33 mouse cellular contexts compared by ENCODE assay signal in genomic region chr13:40645646-40646045, GRCm38 (mm10).
"Had no signal": no experiment of that assay in that cellular context is flagged by ENCODE, and none has a peak within 500 bp of the region (broad histone marks: within the 10 kb centered on the region; RNA-seq: fewer than 3 reads in every experiment).

No protein-coding gene starts in this region.

- H3K4me1 ChIP-seq: heart, embryonic 15.5 days had no signal

- H3K27ac ChIP-seq: heart, embryonic 10.5 days; heart, embryonic 13.5 days; heart, embryonic 15.5 days; hindbrain, embryonic 10.5 days; hindbrain, embryonic 12.5 days; hindbrain, embryonic 13.5 days; hindbrain, embryonic 14.5 days; hindbrain, embryonic 15.5 days; hindbrain, postnatal 0 days; intestine, embryonic 15.5 days; kidney, embryonic 15.5 days; kidney, postnatal 0 days; layer of hippocampus, adult 2 months had no signal

- H3K27me3 ChIP-seq: heart, embryonic 13.5 days; heart, embryonic 15.5 days; hindbrain, embryonic 12.5 days; hindbrain, embryonic 15.5 days; intestine, embryonic 15.5 days; kidney, embryonic 15.5 days had no signal

- H3K36me3 ChIP-seq: heart, embryonic 10.5 days; heart, embryonic 12.5 days; heart, embryonic 13.5 days; heart, embryonic 15.5 days; hindbrain, embryonic 10.5 days; hindbrain, embryonic 12.5 days; hindbrain, embryonic 13.5 days; hindbrain, embryonic 15.5 days; intestine, embryonic 15.5 days; kidney, embryonic 15.5 days had no signal

- H3K4me2 ChIP-seq: heart, embryonic 11.5 days; heart, embryonic 12.5 days; heart, embryonic 13.5 days; heart, embryonic 15.5 days; hindbrain, embryonic 12.5 days; hindbrain, embryonic 13.5 days; hindbrain, embryonic 14.5 days; hindbrain, embryonic 15.5 days; intestine, embryonic 15.5 days; kidney, embryonic 15.5 days had no signal

- H3K9ac ChIP-seq: heart, embryonic 12.5 days; heart, embryonic 13.5 days; heart, embryonic 15.5 days; hindbrain, embryonic 12.5 days; hindbrain, embryonic 13.5 days; hindbrain, embryonic 14.5 days; hindbrain, embryonic 15.5 days; intestine, embryonic 15.5 days; kidney, embryonic 15.5 days had no signal

- ATAC-seq: hindbrain, embryonic 16.5 days; hindbrain, postnatal 0 days; inflammation-experienced regulatory T-cells, adult 6 months; intestine, embryonic 15.5 days; intestine, embryonic 16.5 days; intestine, postnatal 0 days had no signal

- H3K4me3 ChIP-seq: heart, embryonic 10.5 days; heart, embryonic 12.5 days; heart, embryonic 13.5 days; heart, embryonic 15.5 days; hindbrain, embryonic 10.5 days; hindbrain, embryonic 12.5 days; hindbrain, embryonic 13.5 days; hindbrain, embryonic 15.5 days; intestine, embryonic 15.5 days; kidney, embryonic 15.5 days; layer of hippocampus, adult 2 months had no signal

- H3K9me3 ChIP-seq: heart, embryonic 10.5 days; heart, embryonic 13.5 days; heart, embryonic 15.5 days; hindbrain, embryonic 10.5 days; hindbrain, embryonic 12.5 days; hindbrain, embryonic 13.5 days; hindbrain, embryonic 15.5 days; intestine, embryonic 15.5 days; kidney, embryonic 15.5 days had no signal

- DNase-seq: heart, postnatal 10 days; heart, postnatal 14 days; heart, postnatal 36 days; heart, postnatal 4 days; kidney, adult 11 months; kidney, adult 18-20 months; kidney, adult 8-10 months; kidney, adult 9 months; kidney, postnatal 10 days; kidney, postnatal 14 days; kidney, postnatal 25 days; kidney, postnatal 36 days; layer of hippocampus, adult 9-11 months; layer of hippocampus, postnatal 36 days had no signal
